ENCODE assay signal across 29 mouse cellular contexts in the genomic region with DNA sequence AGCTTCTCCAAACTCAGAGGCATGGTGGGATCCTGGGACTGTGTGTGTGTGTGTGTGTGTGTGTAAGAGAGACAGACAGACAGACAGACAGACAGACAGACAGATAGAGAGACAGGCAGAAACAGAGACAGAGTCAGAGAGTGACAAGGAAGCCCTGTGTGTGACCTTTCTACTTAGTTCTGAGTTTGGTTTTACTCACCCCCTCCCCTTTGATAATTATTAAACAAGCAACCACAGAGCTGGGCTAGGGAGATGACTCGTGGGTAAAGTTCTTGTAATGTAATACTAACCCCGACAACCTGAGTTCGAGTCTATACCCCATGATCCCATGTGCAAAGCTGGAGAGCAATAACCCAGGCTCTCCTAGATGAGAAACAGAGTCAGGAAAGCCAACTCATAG. TPM values are rescaled to one million over a fixed set of nuclear protein-coding genes. Genes with fewer than 3 reads are reported as not detected.
DNase-seq lines count a peak whose midpoint lies in the region; ATAC-seq lines count a peak whose summit lies in the region.
"Had no signal": no experiment of that assay in that cellular context is flagged by ENCODE, and none has a peak within 500 bp of the region (broad histone marks: within the 10 kb centered on the region; RNA-seq: fewer than 3 reads in every experiment).

No protein-coding gene starts in this region.

- H3K9ac ChIP-seq in intestine, embryonic 16.5 days (ENCODE audit: low read depth, low read length): no peak overlapping the region
- no peak overlapping the region for H3K9ac ChIP-seq in liver, embryonic 13.5 days
- no peak overlapping the region for H3K9ac ChIP-seq in liver, embryonic 16.5 days (ENCODE audit: low read depth, low read length)
- H3K9ac ChIP-seq: embryonic facial prominence, embryonic 12.5 days; embryonic facial prominence, embryonic 15.5 days; forebrain, postnatal 0 days; heart, embryonic 13.5 days; hindbrain, embryonic 14.5 days had no signal

- H3K4me2 ChIP-seq in intestine, embryonic 16.5 days (ENCODE audit: low read depth, low read length): no peak overlapping the region
- H3K4me2 ChIP-seq in liver, embryonic 13.5 days: no peak overlapping the region
- H3K4me2 ChIP-seq in liver, embryonic 16.5 days (ENCODE audit: low read depth, low read length): no peak overlapping the region
- H3K4me2 ChIP-seq: embryonic facial prominence, embryonic 12.5 days; embryonic facial prominence, embryonic 15.5 days; heart, embryonic 13.5 days; hindbrain, embryonic 14.5 days had no signal

- WGBS in intestine, embryonic 16.5 days: 49% methylated on average over 3 of the region's 3 CpGs
- 55% methylated on average over 3 of the region's 3 CpGs for WGBS in liver, embryonic 13.5 days (ENCODE audit: insufficient replicate concordance)
- 49% methylated on average over 3 of the region's 3 CpGs for WGBS in liver, embryonic 16.5 days (ENCODE audit: insufficient replicate concordance)

- no peaks in the 10 kb centered on the region for H3K36me3 ChIP-seq in intestine, embryonic 16.5 days (ENCODE audit: control insufficient read depth, insufficient read depth, low read length)
- H3K36me3 ChIP-seq in liver, embryonic 13.5 days: no peaks in the 10 kb centered on the region
- H3K36me3 ChIP-seq in liver, embryonic 16.5 days (ENCODE audit: control insufficient read depth, insufficient read depth): no peaks in the 10 kb centered on the region
- H3K36me3 ChIP-seq: embryonic facial prominence, embryonic 12.5 days; embryonic facial prominence, embryonic 15.5 days; heart, embryonic 10.5 days; heart, embryonic 13.5 days had no signal

- DNase-seq in kidney, adult 9 months: peak; percentile 43
- no peak for DNase-seq in kidney, postnatal 10 days
- no peak for DNase-seq in liver, embryonic 13.5 days
- DNase-seq in spleen, postnatal 36 days (ENCODE audit: low spot score in 2 of 2): no peak
- DNase-seq in cerebellum, adult 11 months: no peak
- no peak for DNase-seq in cerebellum, adult 9-11 months
- DNase-seq: adrenal gland, adult 8-10 months; adrenal gland, postnatal 25 days; cerebellum, adult 18-20 months; cerebellum, adult 9-10 months; cerebellum, postnatal 25 days; forebrain, postnatal 0 days; gastrocnemius, adult 2 months; gastrocnemius, postnatal 36 days; heart, adult 2 months; heart, postnatal 14 days; heart, postnatal 4 days had no signal

- no peaks in the 10 kb centered on the region for H3K9me3 ChIP-seq in intestine, embryonic 16.5 days (ENCODE audit: control insufficient read depth, low read length)
- no peaks in the 10 kb centered on the region for H3K9me3 ChIP-seq in liver, embryonic 13.5 days (replicated peaks)
- H3K9me3 ChIP-seq in liver, embryonic 16.5 days (replicated peaks; ENCODE audit: control insufficient read depth, low read length): no peaks in the 10 kb centered on the region
- H3K9me3 ChIP-seq: embryonic facial prominence, embryonic 12.5 days; embryonic facial prominence, embryonic 15.5 days; heart, embryonic 10.5 days; heart, embryonic 13.5 days had no signal

- H3K27me3 ChIP-seq in intestine, embryonic 16.5 days (replicated peaks; ENCODE audit: control insufficient read depth, insufficient read depth, low read length): no peaks in the 10 kb centered on the region
- no peaks in the 10 kb centered on the region; the same call in 1 of the 2 replicates for H3K27me3 ChIP-seq in liver, embryonic 13.5 days
- no peaks in the 10 kb centered on the region for H3K27me3 ChIP-seq in liver, embryonic 16.5 days (ENCODE audit: control insufficient read depth, insufficient read depth, low read depth, low read length)
- H3K27me3 ChIP-seq: embryonic facial prominence, embryonic 12.5 days; embryonic facial prominence, embryonic 15.5 days had no signal

- H3K4me1 ChIP-seq in intestine, embryonic 16.5 days (ENCODE audit: control insufficient read depth, insufficient read depth, low read length): peaks cover 14% of the 10 kb centered on the region; the same call in 1 of the 2 replicates
- peaks cover 27% of the 10 kb centered on the region for H3K4me1 ChIP-seq in liver, embryonic 13.5 days (replicated peaks)
- peaks cover 9% of the 10 kb centered on the region for H3K4me1 ChIP-seq in liver, embryonic 16.5 days (ENCODE audit: control insufficient read depth, low read depth, low read length)
- H3K4me1 ChIP-seq: embryonic facial prominence, embryonic 15.5 days had no signal

- peak; percentile 81 for ATAC-seq in intestine, embryonic 16.5 days
- ATAC-seq in liver, embryonic 13.5 days (ENCODE audit: low read depth): peak; percentile 19; the same call in 1 of the 2 replicates
- peak; percentile 68 for ATAC-seq in liver, embryonic 16.5 days (ENCODE audit: low read depth)
- ATAC-seq: activated CD4-positive, CD25-positive, alpha-beta regulatory T cell, adult 4 months; forebrain, embryonic 14.5 days; forebrain, postnatal 0 days had no signal

- H3K27ac ChIP-seq in intestine, embryonic 16.5 days (ENCODE audit: low read length): no peak overlapping the region
- no peak overlapping the region for H3K27ac ChIP-seq in liver, embryonic 13.5 days
- H3K27ac ChIP-seq in liver, embryonic 16.5 days (ENCODE audit: low read length): 0 out of 2 replicates have a peak overlapping the region, but pooled peaks have one; percentile 15
- H3K27ac ChIP-seq: embryonic facial prominence, embryonic 12.5 days; embryonic facial prominence, embryonic 15.5 days; gastrocnemius, adult 2 months; heart, adult 2 months; heart, embryonic 10.5 days; heart, embryonic 13.5 days; hindbrain, embryonic 14.5 days had no signal

- H3K4me3 ChIP-seq in intestine, embryonic 16.5 days (ENCODE audit: low read length): no peak overlapping the region
- H3K4me3 ChIP-seq in liver, embryonic 13.5 days (replicated peaks): no peak overlapping the region
- no peak overlapping the region for H3K4me3 ChIP-seq in liver, embryonic 16.5 days (ENCODE audit: low read depth, low read length)
- H3K4me3 ChIP-seq: embryonic facial prominence, embryonic 12.5 days; embryonic facial prominence, embryonic 15.5 days; gastrocnemius, adult 2 months; heart, adult 2 months; heart, embryonic 10.5 days; heart, embryonic 13.5 days had no signal

RNA-seq across cellular contexts. Expression of a gene that starts 11.0 kb away (rescaled TPM):
- 0.05 and 0.10 TPM in 2 replicates for polyA plus RNA-seq in intestine, embryonic 16.5 days (2015; fragmentation: Nextera tagmentation; extraction: Ambion mirVana)
- 0.92 and 1.2 TPM in 2 replicates for polyA plus RNA-seq in liver, embryonic 13.5 days (2015; fragmentation: Nextera tagmentation; extraction: Ambion mirVana)
- 0.18 and 0.27 TPM in 2 replicates for polyA plus RNA-seq in liver, embryonic 16.5 days (2015; fragmentation: Nextera tagmentation; extraction: Ambion mirVana)
- polyA plus RNA-seq: activated CD4-positive, CD25-positive, alpha-beta regulatory T cell, adult 4 months; C2C12; frontal cortex, adult 2 months; heart, adult 2 months; hindbrain, embryonic 11.5 days had no signal

RNA-seq across cellular contexts. Expression of a gene that starts 18.0 kb away (rescaled TPM):
- 17.1 and 17.5 TPM in 2 replicates for polyA plus RNA-seq in intestine, embryonic 16.5 days (2015; fragmentation: Nextera tagmentation; extraction: Ambion mirVana)
- 8.7 and 8.9 TPM in 2 replicates for polyA plus RNA-seq in liver, embryonic 13.5 days (2015; fragmentation: Nextera tagmentation; extraction: Ambion mirVana)
- 8.1 and 8.4 TPM in 2 replicates for polyA plus RNA-seq in liver, embryonic 16.5 days (2015; fragmentation: Nextera tagmentation; extraction: Ambion mirVana)

Comparison
In these comparisons a context has a peak if more than half of its experiments do, and no peak if none do; other contexts are left out.
1. ATAC-seq: peak in every context shown above with its lines; median percentile 81 in intestine, embryonic 16.5 days; 68 in liver, embryonic 16.5 days; 19 in liver, embryonic 13.5 days.